Mouse (Mus musculus) yolk sac, embryonic 10.5 days (tissue): ENCODE data around the gene Gsdma3.
A peak's percentile ranks its signal among the peaks of the same experiment; 100 is the strongest.

Experiments
- DNase-seq: peaks from one replicate; pipeline ENCODE4 v3.0.0-alpha.2; 2017; ENCODE audit warnings: low spot score

Gene Gsdma3

GRCm38 (mm10) chr11:98625611-98626410 lies at the start of gene Gsdma3, which contains the start of gene Gm12355:
Gene Gsdma3, plus strand, starts transcription at chr11:98626360.
Gene Gm12355, minus strand, starts transcription at chr11:98625661.
- DNase-seq, result no peak

- no peak for DNase-seq
These were observed 48.4 kb upstream of the Gsdma3 start for GRCm38 (mm10) chr11:98577776-98578175.

GRCm38 (mm10) chr11:98580301-98581121 lies 45.6 kb upstream of the Gsdma3 start:
- peak; percentile 81 for DNase-seq

- DNase-seq, result no peak
These were observed 44.7 kb upstream of the Gsdma3 start for GRCm38 (mm10) chr11:98581286-98582029.

GRCm38 (mm10) chr11:98582030-98582388 lies 44.2 kb upstream of the Gsdma3 start:
- no peak for DNase-seq

GRCm38 (mm10) chr11:98582551-98583264 lies 43.5 kb upstream of the Gsdma3 start:
- peak; percentile 24 for DNase-seq

- DNase-seq, result no peak
These were observed 43.0 kb upstream of the Gsdma3 start for GRCm38 (mm10) chr11:98583265-98583552.

- no peak for DNase-seq
These were observed 42.6 kb upstream of the Gsdma3 start for GRCm38 (mm10) chr11:98583571-98583970.

GRCm38 (mm10) chr11:98584146-98584545 lies 42.0 kb upstream of the Gsdma3 start:
- DNase-seq, result no peak

- DNase-seq, result no peak
These were observed 41.5 kb upstream of the Gsdma3 start for GRCm38 (mm10) chr11:98584629-98585177.

GRCm38 (mm10) chr11:98586087-98586891 lies 39.9 kb upstream of the Gsdma3 start:
- DNase-seq, result no peak

GRCm38 (mm10) chr11:98586892-98587563 lies 39.1 kb upstream of the Gsdma3 start, which contains the start of gene Ormdl3:
Gene Ormdl3, minus strand, starts transcription at chr11:98587368.
- peak; percentile 98 for DNase-seq

- peak; percentile 93 for DNase-seq
These were observed 38.2 kb upstream of the Gsdma3 start for GRCm38 (mm10) chr11:98587684-98588546.

- DNase-seq, result no peak
These were observed 37.3 kb upstream of the Gsdma3 start for GRCm38 (mm10) chr11:98588833-98589281.

GRCm38 (mm10) chr11:98589306-98589705 lies 36.9 kb upstream of the Gsdma3 start:
- DNase-seq, result no peak

- DNase-seq, result no peak
These were observed 35.4 kb upstream of the Gsdma3 start for GRCm38 (mm10) chr11:98590548-98591445.

- DNase-seq, result no peak
These were observed 31.1 kb upstream of the Gsdma3 start for GRCm38 (mm10) chr11:98595021-98595420.

GRCm38 (mm10) chr11:98595473-98595872 lies 30.7 kb upstream of the Gsdma3 start:
- DNase-seq, result no peak
